Mouse (Mus musculus): ENCODE measurements around the gene C1qtnf3. TPM values are rescaled to one million over a fixed set of nuclear protein-coding genes. Genes with fewer than 3 reads are reported as not detected.

The C1qtnf3 gene
- polyA plus RNA-seq, 1 experiment from 2014 or later = 3.6 TPM

GRCm38 (mm10) chr15:11003791-11004190 is 51.7 kb downstream of the C1qtnf3 start:
- Histone ChIP-seq H3K27me3 (no peaks in the 10 kb centered on the region), H3K36me3 (no peaks in the 10 kb centered on the region), H3K9ac (no peak overlapping the region), H3K4me1 (replicated peaks) (no peaks in the 10 kb centered on the region), H3K4me3 (no peak overlapping the region), H3K9me3 (no peaks in the 10 kb centered on the region), H3K27ac (replicated peaks) (no peak overlapping the region), H3K4me2 (no peak overlapping the region)
- 90% methylated on average over 4 of the region's 4 CpGs for WGBS
- ATAC-seq (ENCODE audit: low FRiP score, low read depth) = no peak

GRCm38 (mm10) chr15:11004646-11005045 is 52.5 kb downstream of the C1qtnf3 start:
- Histone ChIP-seq H3K9me3 (no peaks in the 10 kb centered on the region), H3K27me3 (no peaks in the 10 kb centered on the region), H3K4me1 (replicated peaks) (no peaks in the 10 kb centered on the region), H3K4me2 (no peak overlapping the region), H3K36me3 (no peaks in the 10 kb centered on the region), H3K4me3 (no peak overlapping the region), H3K27ac (replicated peaks) (no peak overlapping the region), H3K9ac (no peak overlapping the region)
- ATAC-seq (ENCODE audit: low FRiP score, low read depth) = no peak
- 88% methylated on average over 6 of the region's 6 CpGs for WGBS

- no peaks in the 10 kb centered on the region for H3K27me3 ChIP-seq
- 35% methylated on average over 5 of the region's 5 CpGs for WGBS
- H3K4me2 ChIP-seq = no peak overlapping the region
- no peaks in the 10 kb centered on the region for H3K36me3 ChIP-seq
- no peaks in the 10 kb centered on the region for H3K9me3 ChIP-seq
- ATAC-seq (ENCODE audit: low FRiP score, low read depth) = no peak
- no peak overlapping the region for H3K27ac ChIP-seq (replicated peaks)
- H3K4me3 ChIP-seq = no peak overlapping the region
- no peaks in the 10 kb centered on the region for H3K4me1 ChIP-seq (replicated peaks)
- H3K9ac ChIP-seq = no peak overlapping the region
These were observed 56.6 kb downstream of the C1qtnf3 start for GRCm38 (mm10) chr15:11008756-11009155.

- H3K4me2 ChIP-seq = no peak overlapping the region
- WGBS = 92% methylated on average over 11 of the region's 11 CpGs
- H3K9ac ChIP-seq = no peak overlapping the region
- no peak for ATAC-seq (ENCODE audit: low FRiP score, low read depth)
- H3K27me3 ChIP-seq = no peaks in the 10 kb centered on the region
- H3K27ac ChIP-seq (replicated peaks) = no peak overlapping the region
- no peaks in the 10 kb centered on the region for H3K9me3 ChIP-seq
- H3K4me1 ChIP-seq (replicated peaks) = no peaks in the 10 kb centered on the region
- no peaks in the 10 kb centered on the region for H3K36me3 ChIP-seq
- H3K4me3 ChIP-seq = no peak overlapping the region
These were observed 58.9 kb downstream of the C1qtnf3 start for GRCm38 (mm10) chr15:11010976-11011548.

GRCm38 (mm10) chr15:11014931-11015330 is 62.8 kb downstream of the C1qtnf3 start:
- no peaks in the 10 kb centered on the region for H3K4me1 ChIP-seq (replicated peaks)
- WGBS = 49% methylated on average over 2 of the region's 2 CpGs
- no peaks in the 10 kb centered on the region for H3K27me3 ChIP-seq
- no peaks in the 10 kb centered on the region for H3K36me3 ChIP-seq
- no peak overlapping the region for H3K4me3 ChIP-seq
- no peaks in the 10 kb centered on the region for H3K9me3 ChIP-seq
- H3K9ac ChIP-seq = no peak overlapping the region
- H3K4me2 ChIP-seq = no peak overlapping the region
- H3K27ac ChIP-seq (replicated peaks) = no peak overlapping the region
- ATAC-seq (ENCODE audit: low FRiP score, low read depth) = no peak

GRCm38 (mm10) chr15:11026801-11027561 is 74.8 kb downstream of the C1qtnf3 start:
- no peaks in the 10 kb centered on the region for H3K36me3 ChIP-seq
- no peak for ATAC-seq (ENCODE audit: low FRiP score, low read depth)
- H3K4me3 ChIP-seq = no peak overlapping the region
- H3K9ac ChIP-seq = no peak overlapping the region
- no peaks in the 10 kb centered on the region for H3K4me1 ChIP-seq (replicated peaks)
- H3K27ac ChIP-seq (replicated peaks) = no peak overlapping the region
- WGBS = 65% methylated on average over 4 of the region's 4 CpGs
- no peaks in the 10 kb centered on the region for H3K27me3 ChIP-seq
- H3K4me2 ChIP-seq = no peak overlapping the region
- no peaks in the 10 kb centered on the region for H3K9me3 ChIP-seq

Other genes starting within 250 kb of the C1qtnf3 start
- 10.9 and 15.7 TPM in 2 replicates for gene Rai14, start 237.7 kb upstream of the C1qtnf3 start, polyA plus RNA-seq (2015; fragmentation: Nextera tagmentation; extraction: Ambion mirVana)
- gene Amacr, start 29.4 kb downstream of the C1qtnf3 start, polyA plus RNA-seq (2015; fragmentation: Nextera tagmentation; extraction: Ambion mirVana) = 10.3 and 12.7 TPM in 2 replicates
- 0.08 and 0.14 TPM in 2 replicates for gene Slc45a2, start 48.4 kb downstream of the C1qtnf3 start, polyA plus RNA-seq (2015; fragmentation: Nextera tagmentation; extraction: Ambion mirVana)
- gene Rxfp3, start 85.7 kb downstream of the C1qtnf3 start, polyA plus RNA-seq (2015; fragmentation: Nextera tagmentation; extraction: Ambion mirVana) = 5.6 TPM in 2 replicates
- gene Adamts12, start 112.5 kb downstream of the C1qtnf3 start, polyA plus RNA-seq (2015; fragmentation: Nextera tagmentation; extraction: Ambion mirVana) = 1.5 and 2.0 TPM in 2 replicates

Data from hindbrain, embryonic 15.5 days (tissue).